Mouse (Mus musculus): ENCODE measurements around the gene Ovol1. TPM values are rescaled to one million over a fixed set of nuclear protein-coding genes. Genes with fewer than 3 reads are reported as not detected.
A peak's percentile ranks its signal among the peaks of the same experiment; 100 is the strongest.

Ovol1 gene
- total RNA-seq (2014; fragmentation: Nextera tagmentation) (not detected in 2 replicates), total RNA-seq (2017) (0.05 and 0.06 TPM in 2 replicates), polyA plus RNA-seq (2012) (not detected in 2 replicates)

DNA sequence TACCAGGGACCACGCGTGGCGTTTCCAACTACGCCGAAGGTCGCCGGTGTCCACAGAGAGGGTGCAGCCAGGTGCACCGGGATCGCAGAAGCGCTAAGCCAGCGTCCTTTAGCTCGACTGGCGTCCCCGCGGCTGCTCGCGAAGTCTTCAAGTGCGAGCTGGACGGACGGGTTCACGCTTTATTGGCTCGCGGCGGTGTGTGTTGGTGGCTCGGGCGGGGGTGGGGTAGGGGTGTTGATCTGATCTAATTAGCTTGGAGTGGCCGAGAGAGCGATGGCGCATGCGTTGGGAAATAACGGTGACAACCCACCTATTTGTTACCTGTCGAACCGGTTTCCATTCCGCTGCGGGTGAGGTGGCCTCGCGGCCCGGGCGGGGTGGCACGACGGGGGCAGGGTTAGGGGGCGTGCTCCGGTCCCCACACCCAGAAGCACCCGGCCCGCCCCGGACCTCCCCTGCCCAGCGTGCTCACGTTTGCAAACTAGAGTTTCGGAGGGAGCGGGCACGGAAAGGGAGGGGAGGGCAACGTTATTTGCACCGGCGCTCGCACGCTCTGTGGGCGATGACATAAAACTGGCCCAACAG lies at the start of gene Ovol1:
Ovol1 (minus strand) TSS at position 190 of the 585 bp plus-strand sequence.
- Histone ChIP-seq H3K4me1 (ENCODE audit: insufficient read depth, low read depth, low read length) (no peaks in the 10 kb centered on the region), H3K36me3 (replicated peaks) (no peaks in the 10 kb centered on the region), H3K9me3 (replicated peaks) (peaks cover 15% of the 10 kb centered on the region), H3K4me3 (ENCODE audit: low read depth, low read length) (no peak within 1 kb of the TSS; the same call in 1 of the 2 replicates), H3K27me3 (ENCODE audit: insufficient read depth, low read length) (peaks cover 65% of the 10 kb centered on the region)
- TF ChIP-seq GATA1 (IDR thresholded peaks at IDR 0.05; ENCODE audit: borderline replicate concordance, low read length) = no peak
- TF ChIP-seq GATA2 (IDR thresholded peaks at IDR 0.05; ENCODE audit: borderline replicate concordance, low read depth, low read length) = no peak
- TF ChIP-seq TAL1 (conservative IDR thresholded peaks at IDR 0.05; ENCODE audit: low read depth, low read length) = no peak
- no peak for TF ChIP-seq CTCF (IDR thresholded peaks at IDR 0.05; ENCODE audit: low read depth, low read length)
- TF ChIP-seq POLR2AphosphoS5 (IDR thresholded peaks at IDR 0.05; ENCODE audit: insufficient replicate concordance, low read depth, low read length) = no peak
- ATAC-seq (ENCODE audit: extremely low read depth, insufficient number of reproducible peaks, low FRiP score, poor library complexity, severe bottlenecking) (no peak), DNase-seq (ENCODE audit: low spot score) (no peak)

DNA sequence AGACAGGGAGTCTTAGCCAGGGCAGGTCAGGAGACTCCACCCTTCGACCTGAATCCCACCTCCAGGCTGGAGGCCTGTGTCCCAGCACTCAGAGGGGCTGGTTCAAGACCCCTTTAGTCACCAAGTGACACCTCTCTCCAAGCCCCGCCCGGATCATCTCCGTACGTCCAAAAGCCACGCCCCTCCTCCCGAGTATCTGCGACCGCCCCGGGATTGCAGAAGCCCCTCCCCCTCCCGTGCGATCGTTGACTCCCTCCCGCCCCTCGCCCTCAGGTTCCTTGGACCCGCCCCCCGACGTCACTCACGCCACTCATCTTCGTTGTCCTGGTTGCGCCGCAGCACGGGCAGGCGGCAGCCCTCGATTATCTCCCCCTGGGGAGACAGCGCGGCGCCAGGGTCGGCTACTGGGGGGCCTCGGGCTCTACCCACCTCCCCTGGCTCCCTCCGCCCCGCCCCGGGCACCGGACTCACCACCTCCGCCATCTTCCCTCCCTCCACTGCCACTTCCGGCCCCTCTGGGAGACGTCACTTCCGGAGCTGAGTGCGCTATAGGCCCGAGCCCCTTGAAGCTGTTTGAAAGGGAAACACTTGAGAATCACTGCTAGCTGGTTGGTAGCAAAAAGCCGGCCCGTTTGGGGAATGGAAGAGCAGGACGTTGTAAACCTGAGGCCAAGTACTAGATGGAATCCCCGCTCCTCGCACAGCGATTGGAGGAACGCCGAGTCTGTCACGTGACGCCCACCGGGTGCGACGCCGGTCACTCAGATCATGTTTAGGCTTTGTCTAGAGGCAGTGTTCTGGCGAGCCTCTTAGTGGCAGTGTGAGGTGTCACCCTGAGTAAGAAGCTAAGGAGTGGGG lies 49.3 kb upstream of the Ovol1 start, which contains the start of gene Kat5:
Kat5 (minus strand) TSS at position 691 of the 858 bp plus-strand sequence.
- H3K4me1 ChIP-seq (ENCODE audit: insufficient read depth, low read depth, low read length) = peaks cover 76% of the 10 kb centered on the region
- H3K27me3 ChIP-seq (ENCODE audit: insufficient read depth, low read length) = no peaks in the 10 kb centered on the region
- DNase-seq (ENCODE audit: low spot score) = peak; percentile 82
- no peaks in the 10 kb centered on the region for H3K9me3 ChIP-seq (replicated peaks)
- H3K36me3 ChIP-seq (replicated peaks) = peaks cover 46% of the 10 kb centered on the region
- ATAC-seq (ENCODE audit: extremely low read depth, insufficient number of reproducible peaks, low FRiP score, poor library complexity, severe bottlenecking) = peak; percentile 62
- TF ChIP-seq POLR2AphosphoS5 (IDR thresholded peaks at IDR 0.05; ENCODE audit: insufficient replicate concordance, low read depth, low read length) = 0 out of 2 replicates have a peak, but pooled peaks have one; percentile 37
- no peak for TF ChIP-seq TAL1 (conservative IDR thresholded peaks at IDR 0.05; ENCODE audit: low read depth, low read length)
- H3K4me3 ChIP-seq (ENCODE audit: low read depth, low read length) = peak within 1 kb of the TSS; percentile 86

DNA sequence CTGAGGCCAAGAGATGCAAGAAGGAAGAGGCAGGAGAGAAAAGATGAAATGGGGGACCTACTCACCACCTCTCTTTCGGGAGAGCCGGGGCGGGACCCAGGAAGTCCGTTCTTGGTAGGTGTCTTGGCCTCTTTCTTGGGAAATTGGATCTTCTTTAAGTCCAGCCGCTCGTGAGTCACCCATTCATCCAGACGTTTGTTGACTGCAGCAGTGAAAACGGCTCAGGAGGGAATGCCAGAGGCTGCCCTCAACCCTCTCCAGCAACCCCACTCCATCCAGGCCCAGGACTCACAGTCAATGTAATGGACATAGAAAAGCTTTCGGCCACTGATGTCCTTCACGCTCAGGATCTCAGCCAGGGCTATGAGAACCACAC lies 48.7 kb upstream of the Ovol1 start:
- Histone ChIP-seq H3K4me3 (ENCODE audit: low read depth, low read length) (peak overlapping the region; percentile 86), H3K4me1 (ENCODE audit: insufficient read depth, low read depth, low read length) (peaks cover 80% of the 10 kb centered on the region), H3K9me3 (replicated peaks) (no peaks in the 10 kb centered on the region), H3K36me3 (replicated peaks) (peaks cover 53% of the 10 kb centered on the region), H3K27me3 (ENCODE audit: insufficient read depth, low read length) (no peaks in the 10 kb centered on the region)
- no peak for TF ChIP-seq POLR2AphosphoS5 (IDR thresholded peaks at IDR 0.05; ENCODE audit: insufficient replicate concordance, low read depth, low read length)
- DNase-seq (ENCODE audit: low spot score) = no peak
- no peak for ATAC-seq (ENCODE audit: extremely low read depth, insufficient number of reproducible peaks, low FRiP score, poor library complexity, severe bottlenecking)

GRCm38 (mm10) chr19:5608707-5609106 lies 48.3 kb upstream of the Ovol1 start:
- Histone ChIP-seq H3K9me3 (replicated peaks) (no peaks in the 10 kb centered on the region), H3K4me3 (ENCODE audit: low read depth, low read length) (peak overlapping the region; percentile 86; the same call in 1 of the 2 replicates), H3K36me3 (replicated peaks) (peaks cover 57% of the 10 kb centered on the region), H3K4me1 (ENCODE audit: insufficient read depth, low read depth, low read length) (peaks cover 80% of the 10 kb centered on the region), H3K27me3 (ENCODE audit: insufficient read depth, low read length) (no peaks in the 10 kb centered on the region)
- no peak for TF ChIP-seq GATA1 (IDR thresholded peaks at IDR 0.05; ENCODE audit: borderline replicate concordance, low read length)
- no peak for TF ChIP-seq POLR2AphosphoS5 (IDR thresholded peaks at IDR 0.05; ENCODE audit: insufficient replicate concordance, low read depth, low read length)
- no peak for TF ChIP-seq GATA2 (IDR thresholded peaks at IDR 0.05; ENCODE audit: borderline replicate concordance, low read depth, low read length)
- TF ChIP-seq TAL1 (conservative IDR thresholded peaks at IDR 0.05; ENCODE audit: low read depth, low read length) = no peak
- TF ChIP-seq CTCF (IDR thresholded peaks at IDR 0.05; ENCODE audit: low read depth, low read length) = no peak
- DNase-seq (ENCODE audit: low spot score) = no peak
- no peak for ATAC-seq (ENCODE audit: extremely low read depth, insufficient number of reproducible peaks, low FRiP score, poor library complexity, severe bottlenecking)

DNA sequence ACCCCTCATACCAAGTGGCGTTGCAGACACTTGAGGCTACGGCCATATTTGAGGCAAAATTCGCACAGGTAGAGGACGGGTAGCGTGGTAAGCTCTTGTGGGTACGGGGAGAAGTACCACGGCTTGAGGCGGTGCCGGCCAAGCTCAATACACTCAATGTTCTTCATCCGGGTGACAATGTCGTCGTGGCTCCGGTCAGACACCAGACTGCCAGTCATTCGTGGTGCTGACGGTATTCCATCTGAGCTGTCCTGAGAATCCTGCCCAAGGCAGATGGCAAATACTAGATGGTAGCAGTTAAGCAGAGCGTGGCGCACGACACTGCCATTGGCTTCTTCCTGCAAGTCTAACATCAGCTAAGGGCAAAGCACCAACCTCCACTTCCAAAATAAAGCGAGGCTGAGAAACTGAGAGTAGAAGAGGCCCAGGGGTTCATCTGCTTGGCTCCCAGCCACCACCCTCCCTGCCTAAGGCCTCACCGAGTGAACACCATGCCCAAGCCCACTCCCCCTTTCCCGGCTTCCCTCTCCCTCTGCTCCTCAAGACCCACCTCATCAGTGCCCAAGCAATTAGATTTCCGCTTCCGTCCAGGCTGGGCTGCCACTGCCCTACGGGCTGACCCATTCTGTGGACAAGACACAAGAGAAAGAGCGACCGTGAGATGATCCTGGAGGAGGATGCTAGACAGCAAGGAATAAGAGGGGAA lies 47.4 kb upstream of the Ovol1 start:
- no peak for DNase-seq (ENCODE audit: low spot score)
- no peak for TF ChIP-seq CTCF (IDR thresholded peaks at IDR 0.05; ENCODE audit: low read depth, low read length)
- no peak for TF ChIP-seq TAL1 (conservative IDR thresholded peaks at IDR 0.05; ENCODE audit: low read depth, low read length)
- H3K9me3 ChIP-seq (replicated peaks) = no peaks in the 10 kb centered on the region
- peaks cover 80% of the 10 kb centered on the region for H3K4me1 ChIP-seq (ENCODE audit: insufficient read depth, low read depth, low read length)
- H3K36me3 ChIP-seq (replicated peaks) = peaks cover 66% of the 10 kb centered on the region
- no peaks in the 10 kb centered on the region for H3K27me3 ChIP-seq (ENCODE audit: insufficient read depth, low read length)
- H3K4me3 ChIP-seq (ENCODE audit: low read depth, low read length) = no peak overlapping the region
- ATAC-seq (ENCODE audit: extremely low read depth, insufficient number of reproducible peaks, low FRiP score, poor library complexity, severe bottlenecking) = no peak

GRCm38 (mm10) chr19:5606196-5606595 lies 45.8 kb upstream of the Ovol1 start:
- peaks cover 75% of the 10 kb centered on the region for H3K36me3 ChIP-seq (replicated peaks)
- no peak for DNase-seq (ENCODE audit: low spot score)
- H3K27me3 ChIP-seq (ENCODE audit: insufficient read depth, low read length) = no peaks in the 10 kb centered on the region
- no peak for ATAC-seq (ENCODE audit: extremely low read depth, insufficient number of reproducible peaks, low FRiP score, poor library complexity, severe bottlenecking)
- no peaks in the 10 kb centered on the region for H3K9me3 ChIP-seq (replicated peaks)
- peaks cover 84% of the 10 kb centered on the region for H3K4me1 ChIP-seq (ENCODE audit: insufficient read depth, low read depth, low read length)
- TF ChIP-seq TAL1 (conservative IDR thresholded peaks at IDR 0.05; ENCODE audit: low read depth, low read length) = no peak
- no peak for TF ChIP-seq CTCF (IDR thresholded peaks at IDR 0.05; ENCODE audit: low read depth, low read length)
- no peak for TF ChIP-seq GATA2 (IDR thresholded peaks at IDR 0.05; ENCODE audit: borderline replicate concordance, low read depth, low read length)
- TF ChIP-seq GATA1 (IDR thresholded peaks at IDR 0.05; ENCODE audit: borderline replicate concordance, low read length) = no peak
- no peak for TF ChIP-seq POLR2AphosphoS5 (IDR thresholded peaks at IDR 0.05; ENCODE audit: insufficient replicate concordance, low read depth, low read length)
- H3K4me3 ChIP-seq (ENCODE audit: low read depth, low read length) = no peak overlapping the region
